Mouse (Mus musculus) cerebellum, adult 11 months (tissue): ENCODE results near the gene Nrxn1.

Experiments
- DNase-seq: peaks from one replicate; pipeline ENCODE4 v3.0.0; 2022

Gene Nrxn1

GRCm38 (mm10) chr17:90420757-90421156 is 672.1 kb downstream of the Nrxn1 start:
- DNase-seq: no peak

DNA sequence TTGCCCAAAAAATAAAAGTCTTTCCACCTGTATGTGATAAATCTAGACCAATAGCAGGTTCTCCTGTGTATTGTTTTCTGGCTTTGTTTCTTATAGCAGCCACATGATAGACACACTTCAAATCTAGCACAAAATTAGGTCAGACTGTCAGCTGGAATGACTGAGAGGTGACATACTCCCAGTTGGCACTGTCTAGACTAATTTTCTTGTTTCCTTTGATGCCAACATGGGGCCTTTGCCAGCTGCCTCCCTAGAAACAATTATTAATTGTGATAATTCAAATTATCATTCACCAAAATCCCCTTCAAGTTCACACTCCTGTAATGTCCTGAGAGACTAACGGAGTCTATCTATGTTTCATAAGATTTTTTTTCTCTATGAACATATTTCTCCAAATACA is 673.3 kb downstream of the Nrxn1 start:
- DNase-seq: no peak

- no peak for DNase-seq
Observed at GRCm38 (mm10) chr17:90396357-90396756, 696.5 kb downstream of the Nrxn1 start.

- no peak for DNase-seq
Observed at GRCm38 (mm10) chr17:90394606-90395005, 698.3 kb downstream of the Nrxn1 start.

- no peak for DNase-seq
Observed at GRCm38 (mm10) chr17:90392751-90393150, 700.1 kb downstream of the Nrxn1 start.

- peak; percentile 31 for DNase-seq
Observed at GRCm38 (mm10) chr17:90390316-90391212, 702.3 kb downstream of the Nrxn1 start.

GRCm38 (mm10) chr17:90384856-90385255 is 708.0 kb downstream of the Nrxn1 start:
- no peak for DNase-seq

- DNase-seq: no peak
Observed at GRCm38 (mm10) chr17:90382496-90383443, 710.1 kb downstream of the Nrxn1 start.

GRCm38 (mm10) chr17:90376533-90376932 is 716.3 kb downstream of the Nrxn1 start:
- no peak for DNase-seq

- no peak for DNase-seq
Observed at GRCm38 (mm10) chr17:90362169-90362568, 730.7 kb downstream of the Nrxn1 start.

DNA sequence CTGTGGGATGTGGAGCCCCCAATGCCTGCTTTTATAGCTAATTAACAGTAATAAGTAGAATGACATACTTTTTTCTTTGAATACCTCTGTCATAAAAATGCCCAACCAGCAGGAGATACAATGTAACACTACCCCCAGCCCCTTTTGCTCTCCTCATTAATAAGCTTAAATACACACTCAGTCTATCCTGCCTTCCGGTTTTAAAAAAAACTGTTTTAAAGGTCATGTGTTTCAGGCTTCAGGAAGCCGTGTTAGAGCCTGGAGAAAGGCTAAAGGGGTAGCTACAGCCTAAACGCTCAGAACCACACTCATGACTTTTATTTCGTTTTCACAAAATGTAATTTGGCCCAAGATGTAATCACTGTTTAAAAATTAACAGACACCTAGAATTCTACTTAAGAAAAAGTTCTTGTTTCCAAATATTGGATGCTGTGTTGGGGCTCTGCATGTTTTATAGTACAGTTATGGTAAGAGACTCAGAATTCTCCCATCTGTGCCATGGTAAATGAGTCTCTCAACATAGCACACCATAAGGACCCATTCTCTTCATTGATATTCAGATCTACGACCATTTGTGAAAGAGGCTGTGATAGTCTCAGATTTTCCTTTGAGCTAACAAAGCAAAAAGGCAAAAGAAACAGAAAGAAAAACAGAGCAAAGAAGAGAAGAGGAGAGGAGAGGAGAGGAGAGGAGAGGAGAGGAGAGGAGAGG is 743.3 kb downstream of the Nrxn1 start:
- DNase-seq: no peak

DNA sequence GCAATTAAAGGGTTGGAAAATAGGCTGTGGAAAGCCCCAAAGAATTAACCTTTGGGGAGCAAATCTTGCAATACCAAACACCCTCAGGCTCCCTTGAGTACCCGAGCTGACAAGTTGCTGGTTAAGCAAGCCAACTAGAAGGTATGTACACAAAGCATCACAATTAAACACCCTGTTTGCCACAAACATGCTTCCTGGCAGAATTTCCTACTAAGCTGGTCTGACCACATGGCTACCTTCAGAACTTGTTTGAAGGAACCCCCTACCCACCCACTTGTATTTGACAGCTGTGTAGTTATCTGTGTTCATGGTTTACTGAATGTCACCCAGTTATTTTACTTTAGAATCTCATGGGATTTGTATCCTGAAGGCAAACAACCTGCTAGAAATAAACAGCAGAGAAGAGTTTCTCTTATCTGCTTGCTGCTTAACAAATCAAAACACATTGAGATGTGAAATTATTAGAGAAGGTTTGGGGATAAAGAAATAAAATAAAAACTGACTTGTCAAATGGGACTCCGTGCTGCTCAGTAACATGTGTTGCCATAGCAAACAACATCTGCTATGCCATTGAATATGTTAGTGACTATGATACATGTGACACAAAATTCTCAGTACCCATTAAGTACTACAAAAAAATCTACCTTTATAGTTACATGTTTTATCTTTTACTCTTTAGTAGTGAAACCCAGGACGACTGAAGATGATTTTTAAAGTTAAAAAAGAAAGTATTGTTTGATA is 746.0 kb downstream of the Nrxn1 start:
- DNase-seq: no peak

GRCm38 (mm10) chr17:90333445-90333844 is 759.4 kb downstream of the Nrxn1 start:
- DNase-seq: no peak

DNA sequence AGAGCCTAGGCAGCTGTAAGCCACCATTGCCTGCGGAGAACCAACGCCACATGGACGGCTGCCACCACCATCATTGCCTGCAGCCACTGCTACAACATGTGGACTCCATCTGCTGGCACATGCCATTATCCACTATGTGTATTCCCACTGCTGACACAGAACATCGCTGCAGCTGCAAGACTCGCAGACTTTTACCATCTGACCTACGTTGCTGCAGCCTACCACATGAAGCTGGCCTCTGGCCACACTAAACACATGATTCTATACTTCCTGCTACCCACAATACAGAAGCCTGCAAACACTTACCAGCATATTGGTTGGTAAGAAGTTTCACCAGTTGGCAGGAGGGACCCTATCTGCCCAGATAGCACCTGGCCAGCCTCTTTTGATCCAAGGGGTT is 769.2 kb downstream of the Nrxn1 start:
- no peak for DNase-seq

GRCm38 (mm10) chr17:90272225-90272624 is 820.6 kb downstream of the Nrxn1 start:
- DNase-seq: no peak

- no peak for DNase-seq
Observed at GRCm38 (mm10) chr17:90271165-90271564, 821.7 kb downstream of the Nrxn1 start.

GRCm38 (mm10) chr17:90269143-90269542 is 823.7 kb downstream of the Nrxn1 start:
- no peak for DNase-seq

DNA sequence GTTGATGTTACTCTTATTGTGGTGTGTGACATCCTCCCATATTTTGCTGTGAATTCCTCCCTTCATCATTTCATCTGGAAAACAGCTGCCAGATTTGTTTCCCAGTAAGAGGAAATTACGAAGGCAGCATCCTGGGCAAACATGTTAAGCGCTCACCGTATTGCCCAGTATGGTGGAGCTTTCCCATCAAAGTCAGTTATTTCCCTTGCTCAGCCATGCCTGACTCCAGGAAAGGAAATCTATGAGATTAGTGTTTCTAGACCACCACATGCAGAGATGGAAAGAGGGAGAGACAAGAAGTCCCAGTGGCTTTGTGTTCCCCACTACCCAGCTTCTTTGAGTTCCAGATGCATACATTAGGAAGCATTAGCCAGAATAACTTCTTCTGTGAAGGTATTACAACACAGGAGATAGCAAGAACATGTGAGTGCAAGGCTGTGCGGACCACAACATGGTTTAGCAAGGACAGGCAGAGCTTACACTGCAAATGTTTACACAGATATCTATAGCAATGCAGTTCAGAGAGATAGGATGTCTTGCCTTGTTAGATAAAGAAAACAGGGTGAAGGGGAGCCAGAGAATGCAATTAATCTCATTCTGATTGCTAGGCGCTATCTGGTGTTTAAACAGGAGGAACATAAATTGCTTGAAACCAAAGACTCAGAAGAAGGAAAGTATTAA is 839.3 kb downstream of the Nrxn1 start:
- DNase-seq: no peak

- DNase-seq: peak; percentile 26
Observed at GRCm38 (mm10) chr17:90252196-90252595, 840.7 kb downstream of the Nrxn1 start.

- DNase-seq: no peak
Observed at GRCm38 (mm10) chr17:90247071-90247849, 845.6 kb downstream of the Nrxn1 start.

- DNase-seq: no peak
Observed at GRCm38 (mm10) chr17:90244339-90244738, 848.5 kb downstream of the Nrxn1 start.
